ENCODE assay signal across 21 mouse cellular contexts in genomic region chr6:119829951-119830350, GRCm38 (mm10). TPM values are rescaled to one million over a fixed set of nuclear protein-coding genes. Genes with fewer than 3 reads are reported as not detected.
A peak's percentile ranks its signal among the peaks of the same experiment; 100 is the strongest.
DNase-seq lines count a peak whose midpoint lies in the region; ATAC-seq lines count a peak whose summit lies in the region.
"Had no signal": no experiment of that assay in that cellular context is flagged by ENCODE, and none has a peak within 500 bp of the region (broad histone marks: within the 10 kb centered on the region; RNA-seq: fewer than 3 reads in every experiment).

No protein-coding gene starts in this region.

- DNase-seq in layer of hippocampus, adult 18-20 months (ENCODE audit: low spot score in 2 of 2), result peak; percentile 8 to 60
- no peak for DNase-seq in layer of hippocampus, adult 9-10 months (ENCODE audit: low spot score)
- DNase-seq in cerebellum, adult 11-12 months, result peak; percentile 79
- DNase-seq in cerebellum, adult 9-11 months, result peak; percentile 84
- DNase-seq in thymus, postnatal 25 days, result no peak
- DNase-seq in adrenal gland, adult 8-10 months, result no peak
- DNase-seq: adrenal gland, postnatal 14 days; gastrocnemius, postnatal 25 days; heart, adult 18-20 months; kidney, adult 11 months; kidney, postnatal 25 days; lung, embryonic 14.5 days; lung, postnatal 14 days; midbrain, embryonic 14.5 days; right cerebral cortex, postnatal 4 days; thymus, adult 18-20 months; thymus, postnatal 36 days had no signal

- ATAC-seq in frontal cortex, adult (ENCODE audit: low TSS enrichment), result no peak
- ATAC-seq: forebrain, embryonic 13.5 days; inflammation-experienced regulatory T-cells, adult 6 months; Patski had no signal

RNA-seq across cellular contexts. Expression of gene Erc1, which starts 18.0 kb away (rescaled TPM):
- 10 to 100 TPM; 48.0 to 48.7 TPM for total RNA-seq in layer of hippocampus, adult 18-20 months (2021)
- 10 to 100 TPM; 16.4 to 29.0 (median 21.4) TPM for total RNA-seq in adrenal gland, adult 8-10 months (2022)

Comparison
In these comparisons a context has a peak if more than half of its experiments do, and no peak if none do; other contexts are left out.
1. DNase-seq: peak in layer of hippocampus, adult 18-20 months (2 of 2), cerebellum, adult 11-12 months (single experiment) and cerebellum, adult 9-11 months (single experiment); none in layer of hippocampus, adult 9-10 months (single experiment), thymus, postnatal 25 days (single experiment) and adrenal gland, adult 8-10 months (single experiment).